Mouse (Mus musculus) cerebellum, adult 2 months (tissue): ENCODE results near the gene Card11.

ENCODE experiments used
- CTCF ChIP-seq: fragments of 200-500 bp; IDR thresholded peaks from 2 replicates; pipeline ENCODE4 v1.5.1; 2011; ENCODE audit warnings: low read depth, mild to moderate bottlenecking, control low read depth, low read length, moderate library complexity, borderline replicate concordance; ENCODE audit not compliant: insufficient read depth
- POLR2A ChIP-seq: fragments of 200-500 bp; IDR thresholded peaks from 2 replicates; pipeline ENCODE4 v1.6.1; 2011; ENCODE audit warnings: low read length, control low read depth, borderline replicate concordance; ENCODE audit not compliant: insufficient read depth

DNA sequence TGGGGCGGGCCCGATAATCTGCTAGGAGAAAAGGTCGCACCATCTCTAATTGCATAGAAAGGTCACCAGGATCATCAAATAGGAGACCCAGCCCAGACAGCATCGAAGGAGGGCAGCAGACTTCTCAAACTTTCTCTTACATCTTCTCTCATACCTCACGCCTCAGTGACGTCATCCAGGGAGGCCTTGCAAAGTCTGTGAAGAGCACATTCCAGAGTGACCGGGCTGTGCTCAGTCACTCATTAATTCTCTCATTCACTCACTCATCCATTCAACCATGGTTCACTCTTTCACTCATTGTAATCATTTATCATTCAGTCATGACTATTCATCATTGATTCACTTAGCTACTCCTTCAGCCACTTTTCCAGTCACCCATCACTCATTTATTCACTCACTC, 63.6 kb downstream of the Card11 start:
- TF ChIP-seq POLR2A (no peak), CTCF (no peak)
